Mouse (Mus musculus) heart, embryonic 12.5 days (tissue): ENCODE measurements around the gene Skap1. TPM values are rescaled to one million over a fixed set of nuclear protein-coding genes. Genes with fewer than 3 reads are reported as not detected.
"Not testable (repeated sequence)": the region's sequence is repeated elsewhere in the genome, so short reads cannot be mapped to it uniquely, and the experiment has no call there.

Experiments
- ATAC-seq: fragments of 200-750 bp; cut with Nextera tagmentation; 2 replicates; pipeline ENCODE4 v1.8.0; 2017; ENCODE audit warnings: moderate TSS enrichment, moderate library complexity; ENCODE audit not compliant: insufficient number of reproducible peaks, low FRiP score
- H3K27ac ChIP-seq: fragments of 300-500 bp; sonication (generic); 2 replicates; pipeline ENCODE4 v1.5.1; 2016; ENCODE audit warnings: mild to moderate bottlenecking, moderate library complexity; ENCODE audit not compliant: poor library complexity, severe bottlenecking
- H3K27me3 ChIP-seq: fragments of 300-500 bp; sonication (generic); replicated peaks from 2 replicates; pipeline ENCODE4 v1.6.1; 2016; ENCODE audit warnings: mild to moderate bottlenecking, moderate library complexity
- H3K36me3 ChIP-seq: fragments of 300-500 bp; sonication (generic); 2 replicates; pipeline ENCODE4 v1.6.1; 2016; ENCODE audit warnings: mild to moderate bottlenecking, moderate library complexity
- H3K4me1 ChIP-seq: fragments of 300-500 bp; sonication (generic); replicated peaks from 2 replicates; pipeline ENCODE4 v1.6.1; 2016; ENCODE audit warnings: mild to moderate bottlenecking
- H3K4me2 ChIP-seq: fragments of 300-500 bp; sonication (generic); 2 replicates; pipeline ENCODE4 v1.6.1; 2016; ENCODE audit warnings: mild to moderate bottlenecking, moderate library complexity
- H3K4me3 ChIP-seq: fragments of 300-500 bp; sonication (generic); 2 replicates; pipeline ENCODE4 v1.5.1; 2016; ENCODE audit warnings: mild to moderate bottlenecking
- H3K9ac ChIP-seq: fragments of 300-500 bp; sonication (generic); 2 replicates; pipeline ENCODE4 v1.6.1; 2016; ENCODE audit warnings: mild to moderate bottlenecking, moderate library complexity
- H3K9me3 ChIP-seq: fragments of 300-500 bp; sonication (generic); replicated peaks from 2 replicates; pipeline ENCODE4 v1.6.1; 2016; ENCODE audit warnings: mild to moderate bottlenecking, moderate library complexity
- WGBS: fragments of 180-500 bp; shearing (Covaris S2); methylation state at CpG from one replicate; pipeline ENCODE4 v1.1.7; 2016; 5-methylcytosine and 5-hydroxymethylcytosine counted together
- polyA plus RNA-seq: library from polyadenylated mRNA; unstranded; fragments of >200 nt; fragmentation: Nextera tagmentation; extraction: Ambion mirVana; gene quantifications from 2 replicates; pipeline ENCODE4 v1.2.1, GENCODE M21; 2016

Skap1 gene
- polyA plus RNA-seq, 1 experiment from 2014 or later, result 0.50 TPM

DNA sequence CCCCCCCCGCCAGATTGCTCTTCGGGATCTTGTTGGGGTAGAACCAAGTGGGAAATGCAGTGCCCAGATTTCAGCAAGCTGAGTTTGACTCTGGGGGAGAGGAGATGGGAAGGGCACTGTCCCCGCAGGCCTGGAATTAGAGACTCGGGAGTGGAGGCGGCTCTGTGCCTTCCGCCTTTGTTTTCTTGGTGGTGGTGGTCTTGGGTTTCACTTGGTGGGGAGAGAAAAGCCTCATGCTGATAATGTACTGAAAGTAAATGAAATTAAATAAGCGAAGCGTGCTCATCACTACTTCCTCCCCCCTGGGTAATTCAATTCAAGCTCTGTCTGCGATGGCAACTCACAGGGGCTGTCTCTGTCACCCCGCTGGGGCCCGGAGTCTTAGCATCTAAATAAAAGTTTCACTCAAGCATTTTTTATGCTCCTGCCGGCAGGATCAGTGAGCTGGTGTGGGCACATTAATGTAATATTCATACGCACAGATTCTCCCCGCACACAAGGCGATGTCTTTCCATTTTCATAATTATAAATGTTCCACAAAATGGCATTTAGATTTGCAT, 231.9 kb downstream of the Skap1 start:
- H3K27me3 ChIP-seq, result no peaks in the 10 kb centered on the region
- no peak overlapping the region for H3K9ac ChIP-seq
- no peaks in the 10 kb centered on the region for H3K9me3 ChIP-seq
- H3K4me1 ChIP-seq, result 0 out of 2 replicates have a peak, but pooled peaks cover 5% of the 10 kb centered on the region
- no peak overlapping the region for H3K4me3 ChIP-seq
- no peak overlapping the region for H3K27ac ChIP-seq
- ATAC-seq, result no peak
- H3K36me3 ChIP-seq, result no peaks in the 10 kb centered on the region
- 74% methylated on average over 15 of the region's 15 CpGs for WGBS
- no peak overlapping the region for H3K4me2 ChIP-seq

DNA sequence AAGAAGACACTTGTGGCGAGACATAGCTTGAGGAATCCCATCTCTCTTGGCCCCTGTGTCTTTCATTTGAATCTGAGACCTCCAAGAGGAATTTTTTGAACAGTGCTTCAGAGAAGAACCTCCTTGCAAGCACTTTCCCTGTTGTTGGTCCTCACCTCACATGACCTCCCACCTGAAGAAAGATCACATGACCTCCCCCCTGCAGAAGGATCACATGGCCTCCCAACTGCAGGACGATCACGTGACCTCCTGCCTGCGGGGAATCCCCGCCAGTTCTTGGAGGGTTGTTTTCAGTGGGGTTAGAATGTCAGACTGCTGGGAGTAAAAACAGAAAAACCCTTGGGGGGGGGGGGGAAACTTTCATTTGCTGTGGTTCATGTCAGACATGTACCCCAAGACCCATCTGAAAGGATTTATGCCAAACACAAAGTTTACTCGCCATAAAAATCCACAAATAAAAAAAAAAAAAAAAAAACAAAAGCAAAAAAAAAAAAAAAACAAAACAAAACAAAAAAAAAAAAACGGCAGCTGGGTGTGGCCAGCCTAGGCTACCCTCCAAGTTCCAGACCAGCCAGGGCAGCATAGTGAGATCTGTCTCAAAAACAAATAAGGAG, 232.6 kb downstream of the Skap1 start:
- Histone ChIP-seq H3K36me3 (no peaks in the 10 kb centered on the region), H3K9ac (no peak overlapping the region), H3K4me1 (0 out of 2 replicates have a peak, but pooled peaks cover 5% of the 10 kb centered on the region), H3K27ac (no peak overlapping the region), H3K4me2 (0 out of 2 replicates have a peak overlapping the region, but pooled peaks have one; percentile 9), H3K4me3 (no peak overlapping the region), H3K27me3 (no peaks in the 10 kb centered on the region), H3K9me3 (no peaks in the 10 kb centered on the region)
- 30% methylated on average over 7 of the region's 7 CpGs for WGBS
- no peak for ATAC-seq

DNA sequence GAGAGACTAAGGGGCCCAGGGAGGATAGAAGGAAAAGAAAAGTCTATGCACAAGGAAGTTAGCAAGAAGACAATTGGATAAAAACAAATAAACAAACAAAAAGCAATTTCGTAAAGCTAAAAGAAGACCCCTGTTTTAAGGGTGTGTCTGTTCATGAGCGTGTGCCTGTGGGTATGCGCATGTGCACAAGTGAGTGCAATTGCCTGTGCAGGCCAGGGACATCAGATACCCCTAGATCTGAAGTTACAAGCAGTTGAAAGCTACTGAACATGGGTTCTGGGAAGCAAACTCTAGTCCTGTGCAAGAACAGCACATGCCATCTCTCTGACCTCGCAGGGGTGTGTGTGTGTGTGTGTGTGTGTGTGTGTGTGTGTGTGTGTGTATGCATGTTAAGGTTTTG, 233.1 kb downstream of the Skap1 start:
- Histone ChIP-seq H3K27ac (no peak overlapping the region), H3K4me1 (0 out of 2 replicates have a peak, but pooled peaks cover 5% of the 10 kb centered on the region), H3K27me3 (no peaks in the 10 kb centered on the region), H3K9me3 (no peaks in the 10 kb centered on the region), H3K36me3 (no peaks in the 10 kb centered on the region), H3K4me2 (no peak overlapping the region), H3K4me3 (no peak overlapping the region), H3K9ac (no peak overlapping the region)
- ATAC-seq, result no peak
- 86% methylated on average over 4 of the region's 4 CpGs for WGBS

DNA sequence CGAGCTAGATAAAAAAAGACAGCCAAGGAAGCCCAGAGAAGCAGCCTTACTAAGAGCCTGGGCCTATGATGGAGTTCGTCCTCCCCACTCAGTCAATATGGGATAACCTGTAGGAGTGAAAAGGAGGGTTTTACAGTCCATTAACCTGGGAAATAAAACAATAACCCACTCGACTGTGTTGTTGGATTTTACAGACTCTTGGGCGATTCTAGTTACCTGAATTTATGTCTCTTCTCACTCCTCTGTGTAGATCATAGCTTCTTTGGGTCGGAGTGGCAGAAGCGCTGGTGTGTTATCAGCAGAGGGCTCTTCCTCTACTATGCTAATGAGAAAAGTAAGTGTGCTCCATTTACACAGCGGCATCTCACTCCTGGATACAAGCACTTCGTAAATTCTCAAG, 239.4 kb downstream of the Skap1 start:
- WGBS, result 63% methylated on average over 8 of the region's 8 CpGs
- Histone ChIP-seq H3K9me3 (no peaks in the 10 kb centered on the region), H3K27me3 (peaks cover 34% of the 10 kb centered on the region), H3K36me3 (no peaks in the 10 kb centered on the region), H3K4me2 (no peak overlapping the region), H3K27ac (no peak overlapping the region), H3K4me3 (no peak overlapping the region), H3K9ac (no peak overlapping the region), H3K4me1 (no peaks in the 10 kb centered on the region)
- ATAC-seq, result no peak

DNA sequence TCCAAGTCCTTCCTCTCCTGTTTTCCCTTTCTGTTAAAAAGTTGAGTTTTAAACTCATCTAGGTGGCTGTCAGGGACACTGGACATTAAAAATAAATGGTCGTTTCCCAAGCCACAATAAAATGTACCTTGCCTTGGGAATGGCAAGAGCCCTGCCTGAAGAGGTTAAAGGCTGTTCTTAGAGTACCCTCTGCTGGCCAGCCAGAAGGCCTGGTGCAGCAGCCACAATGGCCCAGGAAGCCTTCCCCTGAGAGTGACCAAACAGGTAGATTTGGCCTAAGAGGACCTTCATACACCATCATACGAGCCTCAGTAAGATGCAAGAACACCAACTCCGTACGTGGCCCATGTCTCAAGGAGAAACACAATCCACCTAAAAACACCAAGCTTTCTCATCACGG, 246.9 kb downstream of the Skap1 start:
- no peak overlapping the region for H3K9ac ChIP-seq
- H3K27me3 ChIP-seq, result peaks cover 30% of the 10 kb centered on the region
- ATAC-seq, result no peak
- no peaks in the 10 kb centered on the region for H3K36me3 ChIP-seq
- no peak overlapping the region for H3K27ac ChIP-seq
- WGBS, result 65% methylated on average over 5 of the region's 5 CpGs
- H3K4me1 ChIP-seq, result no peaks in the 10 kb centered on the region
- no peak overlapping the region for H3K4me3 ChIP-seq
- H3K9me3 ChIP-seq, result no peaks in the 10 kb centered on the region
- no peak overlapping the region for H3K4me2 ChIP-seq

DNA sequence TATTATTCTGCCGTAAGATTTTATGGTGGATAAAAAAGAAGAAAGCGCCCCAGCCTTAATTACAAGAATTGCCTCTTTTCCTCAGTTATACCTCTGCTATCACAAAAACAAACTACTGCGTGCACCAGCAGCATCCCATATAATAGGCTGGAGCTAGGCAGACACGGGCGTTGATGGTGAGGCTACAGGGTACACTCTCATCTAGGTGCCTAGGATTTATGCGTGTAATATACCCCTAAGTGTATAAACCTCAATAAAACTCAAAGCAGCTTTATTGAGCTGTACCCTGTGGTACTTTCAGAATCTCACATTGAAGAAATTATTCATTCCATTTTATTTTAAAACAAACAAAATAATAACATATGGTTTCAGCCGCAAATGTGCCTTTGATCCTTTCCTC, 247.3 kb downstream of the Skap1 start:
- Histone ChIP-seq H3K27ac (no peak overlapping the region), H3K4me3 (no peak overlapping the region), H3K4me1 (no peaks in the 10 kb centered on the region), H3K9me3 (no peaks in the 10 kb centered on the region), H3K36me3 (no peaks in the 10 kb centered on the region), H3K27me3 (peaks cover 27% of the 10 kb centered on the region), H3K4me2 (no peak overlapping the region), H3K9ac (no peak overlapping the region)
- no peak for ATAC-seq
- WGBS, result 89% methylated on average over 7 of the region's 7 CpGs

DNA sequence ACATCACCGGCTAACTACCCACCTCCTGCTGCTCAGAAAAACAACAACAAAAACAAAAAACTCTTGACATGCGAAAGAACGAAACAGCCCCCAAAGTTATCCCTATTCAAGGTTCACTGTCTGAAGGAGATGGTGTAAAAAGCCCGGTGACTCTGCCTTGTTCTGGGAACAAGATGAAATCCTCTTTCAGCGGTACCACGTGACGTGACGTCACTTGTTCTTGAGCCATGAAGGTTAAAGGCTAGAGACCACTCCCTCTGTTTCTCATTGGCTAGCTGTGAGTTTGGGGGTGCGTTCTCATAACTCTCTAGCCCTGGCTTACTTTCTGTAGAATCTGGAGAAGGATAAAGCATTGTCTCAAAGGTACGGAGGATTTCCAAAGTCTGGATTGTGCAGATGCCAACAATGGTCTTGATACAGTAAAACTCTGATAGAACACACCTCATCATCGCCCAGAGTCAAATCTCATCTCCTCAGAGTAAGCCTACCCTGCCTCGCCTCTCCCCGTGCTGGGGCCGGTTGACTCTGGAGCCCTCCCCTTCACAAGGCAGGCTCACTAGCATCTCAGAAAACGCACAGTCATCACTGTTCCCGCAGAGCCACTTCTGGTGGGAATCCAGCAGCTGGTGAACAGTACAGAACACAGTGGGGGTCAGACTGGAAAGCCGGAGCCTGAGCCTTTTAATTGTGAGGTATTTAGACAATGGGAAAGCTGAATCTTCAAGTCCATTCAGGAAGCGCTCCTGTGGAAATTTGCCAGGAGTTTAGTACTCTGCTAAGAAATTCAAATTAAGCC, 249.0 kb downstream of the Skap1 start:
- no peak for ATAC-seq

DNA sequence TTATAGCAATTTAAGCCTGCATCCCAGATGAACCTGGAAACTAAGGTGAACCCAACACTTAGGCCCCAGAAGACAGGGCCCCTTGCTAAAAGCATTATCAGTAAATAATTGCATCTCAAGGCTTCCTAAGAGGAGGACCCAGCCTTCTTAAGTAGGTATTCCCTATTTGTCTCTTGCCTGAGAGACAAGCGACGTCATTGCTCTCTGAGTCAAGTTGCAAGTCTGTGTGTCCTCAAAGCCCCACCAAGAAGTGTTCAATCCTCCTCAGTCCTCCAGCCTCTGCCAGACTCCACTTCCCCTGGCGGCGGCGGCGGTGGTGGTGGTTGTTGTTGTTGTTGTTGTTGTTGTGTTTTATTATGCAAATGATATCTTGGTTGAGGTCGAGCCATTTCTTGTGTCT, 249.6 kb downstream of the Skap1 start:
- Histone ChIP-seq H3K4me3 (no peak overlapping the region), H3K9me3 (no peaks in the 10 kb centered on the region), H3K27me3 (0 out of 2 replicates have a peak, but pooled peaks cover 11% of the 10 kb centered on the region), H3K36me3 (no peaks in the 10 kb centered on the region), H3K27ac (no peak overlapping the region), H3K4me2 (no peak overlapping the region), H3K9ac (no peak overlapping the region), H3K4me1 (no peaks in the 10 kb centered on the region)
- WGBS, result 69% methylated on average over 7 of the region's 7 CpGs
- no peak for ATAC-seq

More for the DNA sequence above, 249.0 kb downstream of the Skap1 start:
- no peak overlapping the region for H3K4me2 ChIP-seq
- H3K27ac ChIP-seq, result no peak overlapping the region
- no peak overlapping the region for H3K9ac ChIP-seq
- no peaks in the 10 kb centered on the region for H3K4me1 ChIP-seq
- H3K27me3 ChIP-seq, result peaks cover 12% of the 10 kb centered on the region; the same call in 1 of the 2 replicates
- H3K9me3 ChIP-seq, result no peaks in the 10 kb centered on the region
- H3K36me3 ChIP-seq, result no peaks in the 10 kb centered on the region
- 51% methylated on average over 18 of the region's 18 CpGs for WGBS
- H3K4me3 ChIP-seq, result no peak overlapping the region

DNA sequence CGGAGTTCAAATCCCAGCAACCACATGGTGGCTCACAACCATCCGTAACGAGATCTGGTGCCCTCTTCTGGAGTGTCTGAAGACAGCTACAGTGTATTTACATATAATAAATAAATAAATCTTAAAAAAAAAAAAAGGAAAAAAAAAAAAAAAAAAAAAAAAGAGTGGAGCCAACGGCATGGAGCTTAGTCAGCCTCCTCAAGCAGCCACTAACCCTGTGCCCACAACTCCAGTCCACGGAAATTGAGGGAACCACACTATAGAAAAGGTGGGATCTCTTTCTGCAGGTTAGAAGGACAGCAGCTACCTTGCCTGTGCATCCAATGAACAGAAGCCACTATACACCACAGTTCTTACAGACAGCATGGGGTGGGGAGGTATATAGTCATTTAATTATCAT, 250.8 kb downstream of the Skap1 start:
- not testable (repeated sequence) for H3K4me2 ChIP-seq, H3K4me1 ChIP-seq, H3K4me3 ChIP-seq, ATAC-seq, H3K9ac ChIP-seq, H3K9me3 ChIP-seq, H3K36me3 ChIP-seq, H3K27ac ChIP-seq
- peaks cover 15% of the 10 kb centered on the region; the same call in 1 of the 2 replicates for H3K27me3 ChIP-seq
- WGBS, result 81% methylated on average over 5 of the region's 5 CpGs

DNA sequence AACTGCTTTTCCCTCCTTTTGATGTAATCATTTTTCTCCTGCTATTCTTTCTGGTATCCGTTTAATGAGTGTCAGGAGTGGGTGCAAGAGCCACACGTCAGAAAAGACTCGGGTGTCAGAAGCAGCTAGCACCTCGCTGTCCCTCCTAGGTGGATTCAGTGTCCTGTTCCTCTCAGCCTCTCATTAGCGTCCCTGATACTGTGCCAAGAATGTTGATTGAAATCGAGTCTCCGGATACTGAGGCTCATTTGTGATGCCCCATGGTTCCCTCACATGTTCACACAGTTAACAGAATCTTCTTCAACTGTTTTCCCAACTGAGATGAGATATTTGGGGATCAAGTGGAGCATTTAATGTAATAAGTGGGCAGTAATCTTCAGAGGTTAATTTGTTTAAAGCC, 254.2 kb downstream of the Skap1 start:
- ATAC-seq, result no peak
- H3K4me1 ChIP-seq, result no peaks in the 10 kb centered on the region
- no peaks in the 10 kb centered on the region for H3K36me3 ChIP-seq
- no peak overlapping the region for H3K4me2 ChIP-seq
- 56% methylated on average over 7 of the region's 7 CpGs for WGBS
- no peak overlapping the region for H3K9ac ChIP-seq
- no peak overlapping the region for H3K4me3 ChIP-seq
- H3K27me3 ChIP-seq, result peaks cover 12% of the 10 kb centered on the region; the same call in 1 of the 2 replicates
- no peaks in the 10 kb centered on the region for H3K9me3 ChIP-seq
- no peak overlapping the region for H3K27ac ChIP-seq

DNA sequence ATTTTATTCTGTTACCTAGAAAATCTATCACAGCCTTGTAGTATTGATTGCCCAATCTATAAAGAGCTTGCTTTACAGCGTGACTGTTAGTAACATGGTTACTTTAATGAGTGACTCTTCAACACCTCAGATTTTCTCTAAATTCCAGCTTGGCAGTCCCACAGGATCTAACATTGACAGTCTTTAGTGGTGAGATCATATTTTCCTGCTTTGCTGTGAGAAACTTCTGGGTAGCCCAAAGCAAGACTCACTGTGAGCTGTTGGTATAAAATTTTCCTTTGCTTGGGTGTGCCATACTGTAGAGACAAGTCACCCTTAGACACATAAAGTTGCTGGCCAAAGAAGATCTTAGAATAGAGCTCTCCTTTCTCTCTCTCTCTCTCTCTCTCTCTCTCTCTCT, 261.4 kb downstream of the Skap1 start:
- Histone ChIP-seq H3K4me3 (no peak overlapping the region), H3K4me1 (peaks cover 3% of the 10 kb centered on the region; the same call in 1 of the 2 replicates), H3K9me3 (no peaks in the 10 kb centered on the region), H3K4me2 (no peak overlapping the region), H3K9ac (no peak overlapping the region), H3K27ac (no peak overlapping the region), H3K36me3 (no peaks in the 10 kb centered on the region), H3K27me3 (no peaks in the 10 kb centered on the region; the same call in none of the 2 replicates)
- ATAC-seq, result no peak
- 29% methylated on average over 1 of the region's 1 CpGs for WGBS
